Mouse (Mus musculus): ENCODE measurements around the gene Obox6.

Obox6 gene

GRCm38 (mm10) chr7:15839578-15839977, at the start of gene Obox6:
Gene Obox6, minus strand, starts transcription at chr7:15839678.
- DNase-seq (ENCODE audit: low read depth, low spot score), result no peak

- no peak for DNase-seq (ENCODE audit: low read depth, low spot score)
Measured at GRCm38 (mm10) chr7:15884127-15884526, 44.6 kb upstream of the Obox6 start.

- no peak for DNase-seq (ENCODE audit: low read depth, low spot score)
Measured at GRCm38 (mm10) chr7:15882317-15882716, 42.8 kb upstream of the Obox6 start, which contains the start of gene Crxos. Gene Crxos, plus strand, starts transcription at chr7:15882617.

GRCm38 (mm10) chr7:15881831-15882230, 42.4 kb upstream of the Obox6 start:
- no peak for DNase-seq (ENCODE audit: low read depth, low spot score)

GRCm38 (mm10) chr7:15881388-15881787, 41.9 kb upstream of the Obox6 start:
- DNase-seq (ENCODE audit: low read depth, low spot score), result no peak

- DNase-seq (ENCODE audit: low read depth, low spot score), result no peak
Measured at GRCm38 (mm10) chr7:15879756-15880155, 40.3 kb upstream of the Obox6 start, which contains the start of gene Crx. Gene Crx, minus strand, starts transcription at chr7:15879968.

GRCm38 (mm10) chr7:15864104-15864503, 24.6 kb upstream of the Obox6 start:
- no peak for DNase-seq (ENCODE audit: low read depth, low spot score)

- peak; percentile 29 for DNase-seq (ENCODE audit: low read depth, low spot score)
Measured at GRCm38 (mm10) chr7:15859657-15860056, 20.2 kb upstream of the Obox6 start.

Measured in 3T3-L1 (cell line).